Mouse (Mus musculus) G1E (cell line): Measurements from ENCODE around the gene Sash3. TPM values are rescaled to one million over a fixed set of nuclear protein-coding genes. Genes with fewer than 3 reads are reported as not detected.

Source experiments
- ATAC-seq: 2 replicates; pipeline ENCODE4 v1.8.0; 2016; ENCODE audit warnings: mild to moderate bottlenecking; ENCODE audit not compliant: insufficient number of reproducible peaks, poor library complexity, low FRiP score, severe bottlenecking; ENCODE audit errors: extremely low read depth
- DNase-seq: peaks from one replicate; pipeline ENCODE4 v3.0.0; 2012; ENCODE audit warnings: low spot score
- H3K27me3 ChIP-seq: 2 replicates; pipeline ENCODE4 v1.6.1; 2012; ENCODE audit warnings: mild to moderate bottlenecking, low read length, inconsistent platforms; ENCODE audit not compliant: insufficient read depth
- H3K36me3 ChIP-seq: replicated peaks from 2 replicates; pipeline ENCODE3; 2012; ENCODE audit warnings: mild to moderate bottlenecking, inconsistent platforms
- H3K4me1 ChIP-seq: 2 replicates; pipeline ENCODE4 v1.6.1; 2012; ENCODE audit warnings: low read depth, low read length, inconsistent platforms, mixed read lengths; ENCODE audit not compliant: insufficient read depth
- H3K4me3 ChIP-seq: 2 replicates; pipeline ENCODE4 v1.5.1; 2012; ENCODE audit warnings: low read depth, mild to moderate bottlenecking, inconsistent platforms, low read length, moderate library complexity, mixed read lengths
- H3K9me3 ChIP-seq: replicated peaks from 2 replicates; pipeline ENCODE4 v1.6.1; 2012; ENCODE audit warnings: inconsistent platforms
- CTCF ChIP-seq: IDR thresholded peaks from 2 replicates; pipeline ENCODE4 v1.5.1; 2012; ENCODE audit warnings: low read depth, low read length, inconsistent platforms, mixed read lengths
- GATA1 ChIP-seq: IDR thresholded peaks from 2 replicates; pipeline ENCODE4 v1.6.1; 2012; ENCODE audit warnings: borderline replicate concordance, low read length, inconsistent platforms, mixed read lengths
- GATA2 ChIP-seq: IDR thresholded peaks from 2 replicates; pipeline ENCODE4 v1.6.1; 2012; ENCODE audit warnings: low read depth, low read length, inconsistent platforms, borderline replicate concordance
- POLR2AphosphoS5 ChIP-seq: IDR thresholded peaks from 2 replicates; pipeline ENCODE4 v1.6.1; 2012; ENCODE audit warnings: low read depth, low read length, inconsistent platforms; ENCODE audit not compliant: insufficient replicate concordance
- TAL1 ChIP-seq: conservative IDR thresholded peaks from 2 replicates; pipeline ENCODE4 v1.6.1; 2012; ENCODE audit warnings: low read depth, low read length, inconsistent platforms, mixed read lengths
- polyA plus RNA-seq: library from polyadenylated mRNA; stranded (reverse); fragments of >175 nt; gene quantifications from 2 replicates; pipeline ENCODE4 v1.2.3, GENCODE M21; 2012
- total RNA-seq, 2 experiments: library from RNA; stranded (forward) in 1 of 2; stranded (reverse) in 1 of 2; fragments of 200-1000 nt in 1 of 2; fragments of >200 nt in 1 of 2; fragmentation: Nextera tagmentation in 1 of 2; gene quantifications; 2 replicates each; pipeline ENCODE4 v1.2.3; 2014 to 2017

Sash3 gene
- total and polyA plus RNA-seq, 3 experiments, result 1.1 to 9.2 (median 1.5) TPM

GRCm38 (mm10) chrX:48127502-48128218 lies 18.6 kb upstream of the Sash3 start:
- Histone ChIP-seq H3K9me3 (no peaks in the 10 kb centered on the region), H3K36me3 (peaks cover 10% of the 10 kb centered on the region), H3K4me1 (peaks cover 36% of the 10 kb centered on the region), H3K27me3 (no peaks in the 10 kb centered on the region), H3K4me3 (no peak overlapping the region)
- peak; percentile 70 for ATAC-seq
- DNase-seq, result peak; percentile 29
- no peak for TF ChIP-seq CTCF
- no peak for TF ChIP-seq TAL1
- TF ChIP-seq GATA1, result no peak
- TF ChIP-seq POLR2AphosphoS5, result no peak
- TF ChIP-seq GATA2, result no peak

GRCm38 (mm10) chrX:48129167-48129566 lies 17.1 kb upstream of the Sash3 start:
- H3K4me3 ChIP-seq, result no peak overlapping the region
- peaks cover 10% of the 10 kb centered on the region for H3K36me3 ChIP-seq
- ATAC-seq (no peak), DNase-seq (no peak)
- TF ChIP-seq POLR2AphosphoS5 (no peak), TAL1 (no peak), CTCF (no peak), GATA2 (no peak), GATA1 (no peak)
- peaks cover 28% of the 10 kb centered on the region for H3K4me1 ChIP-seq
- no peaks in the 10 kb centered on the region for H3K27me3 ChIP-seq
- H3K9me3 ChIP-seq, result no peaks in the 10 kb centered on the region

DNA sequence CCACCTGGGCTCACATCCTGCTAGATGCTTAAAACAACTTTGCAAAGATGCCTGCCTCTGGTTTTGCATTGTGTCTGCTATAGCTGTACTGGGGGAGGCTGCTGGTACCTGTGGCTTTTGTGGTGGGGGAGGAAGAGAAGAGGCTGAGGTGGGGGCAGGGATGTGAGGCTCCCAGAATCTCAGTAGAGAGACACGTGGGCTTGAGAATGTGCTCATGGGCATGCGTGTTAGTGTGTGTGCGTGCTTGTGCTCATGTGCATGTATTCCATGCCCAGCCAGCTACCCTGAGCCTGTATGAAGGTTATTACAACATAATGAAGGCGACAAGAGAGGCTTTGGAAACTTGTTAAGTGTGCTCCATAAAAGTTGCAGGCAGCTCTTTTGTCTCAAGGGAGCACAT lies 9.3 kb upstream of the Sash3 start:
- no peak for ATAC-seq
- DNase-seq, result no peak
- Histone ChIP-seq H3K27me3 (no peaks in the 10 kb centered on the region), H3K9me3 (no peaks in the 10 kb centered on the region), H3K36me3 (no peaks in the 10 kb centered on the region), H3K4me1 (peaks cover 66% of the 10 kb centered on the region), H3K4me3 (no peak overlapping the region)
- no peak for TF ChIP-seq GATA2

GRCm38 (mm10) chrX:48138011-48138410 lies 8.2 kb upstream of the Sash3 start:
- H3K9me3 ChIP-seq, result no peaks in the 10 kb centered on the region
- no peaks in the 10 kb centered on the region for H3K27me3 ChIP-seq
- DNase-seq (no peak), ATAC-seq (no peak; the same call in 1 of the 2 replicates)
- no peaks in the 10 kb centered on the region for H3K36me3 ChIP-seq
- TF ChIP-seq CTCF, result no peak
- no peak for TF ChIP-seq POLR2AphosphoS5
- TF ChIP-seq TAL1, result no peak
- TF ChIP-seq GATA1, result no peak
- TF ChIP-seq GATA2, result no peak
- peaks cover 76% of the 10 kb centered on the region for H3K4me1 ChIP-seq
- H3K4me3 ChIP-seq, result peak overlapping the region; percentile 16; the same call in 1 of the 2 replicates

DNA sequence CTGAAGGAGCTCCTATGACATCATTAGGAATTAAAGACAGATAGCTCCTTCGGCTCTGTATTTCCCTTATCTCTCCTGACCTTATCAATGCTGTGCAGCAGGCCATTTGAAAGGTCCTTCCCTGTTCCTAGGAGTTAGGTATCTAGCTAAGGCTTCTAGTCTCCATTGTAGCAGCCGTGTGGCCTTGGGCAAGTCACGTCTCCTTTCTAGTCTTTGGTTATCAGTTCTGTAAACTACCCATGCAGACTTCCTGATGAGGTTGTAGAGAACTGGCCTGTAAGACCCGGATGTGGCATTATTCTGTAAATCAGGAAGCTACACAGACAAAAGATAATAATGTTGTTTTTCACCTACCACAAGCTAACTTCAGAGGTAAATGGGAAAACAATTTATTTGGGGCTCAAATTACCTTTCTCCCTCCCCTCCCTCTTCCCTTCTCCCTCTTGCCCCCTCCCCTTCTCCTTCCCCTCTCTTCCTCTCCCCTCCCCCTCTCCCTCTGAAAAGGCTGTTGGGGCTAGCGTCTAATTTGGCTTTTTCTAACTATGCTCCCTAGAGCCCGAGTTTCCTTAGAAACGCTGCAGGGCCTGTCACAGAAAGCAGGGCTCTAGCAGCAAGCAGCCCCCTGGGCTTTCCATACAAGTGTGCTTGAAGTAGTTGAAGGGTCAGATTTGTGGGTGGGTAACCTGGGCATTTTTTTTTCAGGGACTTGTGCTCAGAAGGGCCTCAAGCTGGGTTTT lies 7.5 kb upstream of the Sash3 start:
- ATAC-seq (peak; percentile 77), DNase-seq (peak; percentile 38)
- H3K4me1 ChIP-seq, result peaks cover 82% of the 10 kb centered on the region
- no peak for TF ChIP-seq GATA2
- peak; percentile 84 for TF ChIP-seq TAL1
- H3K9me3 ChIP-seq, result no peaks in the 10 kb centered on the region
- H3K4me3 ChIP-seq, result peak overlapping the region; percentile 30; the same call in 1 of the 2 replicates
- H3K36me3 ChIP-seq, result no peaks in the 10 kb centered on the region
- H3K27me3 ChIP-seq, result no peaks in the 10 kb centered on the region

- Histone ChIP-seq H3K36me3 (no peaks in the 10 kb centered on the region), H3K27me3 (no peaks in the 10 kb centered on the region), H3K4me3 (peak overlapping the region; percentile 59; the same call in 1 of the 2 replicates), H3K4me1 (peaks cover 86% of the 10 kb centered on the region), H3K9me3 (no peaks in the 10 kb centered on the region)
- ATAC-seq, result no peak
- TF ChIP-seq GATA2 (no peak), CTCF (no peak), GATA1 (no peak), TAL1 (no peak)
- DNase-seq, result no peak
Measured at GRCm38 (mm10) chrX:48139368-48140285, 6.6 kb upstream of the Sash3 start.
